Mouse (Mus musculus) liver, embryonic 14.5 days (tissue): ENCODE measurements around the gene Lilr4b. TPM values are rescaled to one million over a fixed set of nuclear protein-coding genes. Genes with fewer than 3 reads are reported as not detected.

ENCODE experiments used
- ATAC-seq: fragments of 200-750 bp; cut with Nextera tagmentation; 2 replicates; pipeline ENCODE4 v1.8.0; 2017; ENCODE audit warnings: moderate number of reproducible peaks, mild to moderate bottlenecking, moderate library complexity; ENCODE audit not compliant: insufficient read depth
- DNase-seq, 3 experiments: peaks; one replicate each; pipeline ENCODE4 v3.0.0-alpha.2; 2012 to 2013; ENCODE audit warnings: low read depth in 3 of 3, low spot score in 3 of 3
- H3K27ac ChIP-seq: fragments of 300-500 bp; sonication (generic); 2 replicates; pipeline ENCODE4 v1.5.1; 2014; ENCODE audit warnings: moderate library complexity, mild to moderate bottlenecking, control low read depth, inconsistent platforms
- H3K27me3 ChIP-seq: fragments of 300-500 bp; sonication (generic); 2 replicates; pipeline ENCODE4 v1.6.1; 2014; ENCODE audit warnings: mild to moderate bottlenecking, low read length, moderate library complexity; ENCODE audit not compliant: control insufficient read depth, insufficient read depth
- H3K36me3 ChIP-seq: fragments of 300-500 bp; sonication (generic); replicated peaks from 2 replicates; pipeline ENCODE4 v1.6.1; 2014; ENCODE audit warnings: low read depth; ENCODE audit not compliant: control insufficient read depth, insufficient read depth
- H3K4me1 ChIP-seq, 2 experiments: fragments of 200-500 bp in 1 of 2; fragments of 300-500 bp in 1 of 2; sonication (generic) in 1 of 2; replicated peaks; 2 replicates each; pipeline ENCODE4 v1.6.1; 2012 to 2014; ENCODE audit warnings: antibody characterized with exemption in 1 of 2, inconsistent platforms in 1 of 2, low read length in 1 of 2; ENCODE audit not compliant: control insufficient read depth in 2 of 2, insufficient read depth in 2 of 2
- H3K4me2 ChIP-seq: fragments of 300-500 bp; sonication (generic); 2 replicates; pipeline ENCODE4 v1.6.1; 2014; ENCODE audit warnings: low read depth, mild to moderate bottlenecking, control low read depth, moderate library complexity
- H3K4me3 ChIP-seq, 2 experiments: fragments of 200-500 bp in 1 of 2; fragments of 300-500 bp in 1 of 2; sonication (generic) in 1 of 2; 2 replicates each; pipeline ENCODE4 v1.5.1; 2012 to 2014; ENCODE audit warnings: low read depth in 2 of 2, low read length in 2 of 2, mild to moderate bottlenecking in 2 of 2, control low read depth in 1 of 2, inconsistent platforms in 1 of 2, moderate library complexity in 1 of 2; ENCODE audit not compliant: insufficient read depth in 1 of 2
- H3K9ac ChIP-seq: fragments of 300-500 bp; sonication (generic); replicated peaks from 2 replicates; pipeline ENCODE4 v1.6.1; 2014; ENCODE audit warnings: mild to moderate bottlenecking, control low read depth, moderate library complexity
- H3K9me3 ChIP-seq: fragments of 300-500 bp; sonication (generic); 2 replicates; pipeline ENCODE4 v1.6.1; 2016; ENCODE audit warnings: low read length, mixed read lengths; ENCODE audit not compliant: control insufficient read depth
- CTCF ChIP-seq: IDR thresholded peaks from 2 replicates; pipeline ENCODE4 v1.5.1; 2016; ENCODE audit warnings: antibody characterized with exemption, low read depth, control low read depth
- EP300 ChIP-seq: IDR thresholded peaks from 2 replicates; pipeline ENCODE4 v1.6.1; 2016; ENCODE audit warnings: antibody characterized with exemption, low read depth
- WGBS: fragments of 180-500 bp; shearing (Covaris S2); extraction: QIAGEN DNeasy Blood & Tissue Kit; methylation state at CpG from one replicate; pipeline ENCODE4 v1.1.7; 2014; ENCODE audit not compliant: insufficient replicate concordance; 5-methylcytosine and 5-hydroxymethylcytosine counted together
- polyA plus RNA-seq, 2 experiments: library from polyadenylated mRNA; depleted of rRNA in 1 of 2; stranded (reverse) in 1 of 2; unstranded in 1 of 2; fragments of >200 nt; fragmentation: Nextera tagmentation in 1 of 2; extraction: Ambion mirVana in 1 of 2; gene quantifications; 2 replicates each; pipeline versions ENCODE4 v1.2.1 to v1.2.3; 2012 to 2014

Lilr4b gene
- polyA plus RNA-seq, 2 experiments = 1.1 to 1.8 TPM

DNA sequence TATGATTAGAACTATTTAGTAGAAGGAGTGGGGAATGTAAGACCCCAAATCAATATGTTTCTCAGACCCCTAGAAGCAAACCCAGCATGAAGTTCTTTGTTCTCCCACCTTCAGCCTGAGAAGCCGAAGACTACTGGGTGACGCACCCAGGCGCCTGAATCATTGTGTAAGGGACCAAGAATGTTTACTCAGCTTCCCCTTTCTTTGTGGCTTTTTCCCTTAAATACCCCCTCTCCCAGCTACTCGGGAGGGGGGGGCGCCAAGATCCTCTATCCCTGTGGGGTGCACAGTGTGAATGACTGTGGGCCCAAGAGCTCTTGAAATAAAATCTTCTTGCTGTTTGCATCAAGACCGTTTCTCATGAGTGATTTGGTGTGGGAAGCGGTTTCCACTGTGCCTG is 50.4 kb downstream of the Lilr4b start:
- Histone ChIP-seq H3K27ac (no peak overlapping the region), H3K4me3 (no peak overlapping the region), H3K9ac (no peak overlapping the region), H3K9me3 (no peaks in the 10 kb centered on the region), H3K4me2 (no peak overlapping the region), H3K4me1 (peaks cover 0 to 7% of the 10 kb centered on the region in 2 experiments; a peak in 2 of 4 replicates), H3K36me3 (no peaks in the 10 kb centered on the region), H3K27me3 (no peaks in the 10 kb centered on the region)
- WGBS = 63% methylated on average over 7 of the region's 7 CpGs
- no peak for ATAC-seq
- DNase-seq = no peak
- no peak for TF ChIP-seq EP300
- no peak for TF ChIP-seq CTCF

Other genes starting within 250 kb of the Lilr4b start
- gene Gm49339, start within 50 bp of the Lilr4b start, polyA plus RNA-seq (2012; rRNA removed) = 1.4 and 1.8 TPM in 2 replicates
- 1.1 and 2.5 TPM in 2 replicates for gene Gm49339, start within 50 bp of the Lilr4b start, polyA plus RNA-seq (2014; fragmentation: Nextera tagmentation; extraction: Ambion mirVana)
- gene Lilrb4a, start 10.3 kb downstream of the Lilr4b start, polyA plus RNA-seq (2012; rRNA removed) = 1.7 and 2.7 TPM in 2 replicates
- 0.78 and 5.0 TPM in 2 replicates for gene Lilrb4a, start 10.3 kb downstream of the Lilr4b start, polyA plus RNA-seq (2014; fragmentation: Nextera tagmentation; extraction: Ambion mirVana)
- gene Fam162b, start 109.9 kb downstream of the Lilr4b start, polyA plus RNA-seq (2012; rRNA removed) = 0.12 TPM in 1 of 2 replicates, not detected in the other
- gene Fam162b, start 109.9 kb downstream of the Lilr4b start, polyA plus RNA-seq (2014; fragmentation: Nextera tagmentation; extraction: Ambion mirVana) = not detected in 2 replicates
- gene Gprc6a, start 150.8 kb downstream of the Lilr4b start, polyA plus RNA-seq (2012; rRNA removed) = not detected in 2 replicates
- not detected in 2 replicates for gene Gprc6a, start 150.8 kb downstream of the Lilr4b start, polyA plus RNA-seq (2014; fragmentation: Nextera tagmentation; extraction: Ambion mirVana)
- 0.01 and 0.02 TPM in 2 replicates for gene Rfx6, start 197.1 kb downstream of the Lilr4b start, polyA plus RNA-seq (2012; rRNA removed)
- not detected in 2 replicates for gene Rfx6, start 197.1 kb downstream of the Lilr4b start, polyA plus RNA-seq (2014; fragmentation: Nextera tagmentation; extraction: Ambion mirVana)